Mouse (Mus musculus) gastrocnemius, postnatal 4 days (tissue): ENCODE results near the gene Far2. TPM values are rescaled to one million over a fixed set of nuclear protein-coding genes. Genes with fewer than 3 reads are reported as not detected.

ENCODE experiments used
- DNase-seq, 2 experiments: peaks; one replicate each; pipeline ENCODE4 v3.0.0; 2021 to 2022; ENCODE audit warnings: low spot score in 2 of 2, mixed read lengths in 2 of 2
- long read RNA-seq, 2 experiments: library from polyadenylated mRNA; stranded (forward); transcript quantifications; one replicate each; pipeline ENCODE4 v2.0.0; 2021
- total RNA-seq, 2 experiments: library from RNA; stranded (reverse); gene quantifications; 2 replicates each; pipeline ENCODE4 v1.2.3; 2021

Gene Far2
- total RNA-seq, result under 1 TPM; 0.25 to 0.44 TPM
- long read RNA-seq, experiment 1, partial matches to known transcripts, result 0 of 6 reads
- long read RNA-seq, experiment 1, other reads (novel, unspliced or antisense), result 6 of 6 reads
- long read RNA-seq, experiment 2, result 0 reads

DNA sequence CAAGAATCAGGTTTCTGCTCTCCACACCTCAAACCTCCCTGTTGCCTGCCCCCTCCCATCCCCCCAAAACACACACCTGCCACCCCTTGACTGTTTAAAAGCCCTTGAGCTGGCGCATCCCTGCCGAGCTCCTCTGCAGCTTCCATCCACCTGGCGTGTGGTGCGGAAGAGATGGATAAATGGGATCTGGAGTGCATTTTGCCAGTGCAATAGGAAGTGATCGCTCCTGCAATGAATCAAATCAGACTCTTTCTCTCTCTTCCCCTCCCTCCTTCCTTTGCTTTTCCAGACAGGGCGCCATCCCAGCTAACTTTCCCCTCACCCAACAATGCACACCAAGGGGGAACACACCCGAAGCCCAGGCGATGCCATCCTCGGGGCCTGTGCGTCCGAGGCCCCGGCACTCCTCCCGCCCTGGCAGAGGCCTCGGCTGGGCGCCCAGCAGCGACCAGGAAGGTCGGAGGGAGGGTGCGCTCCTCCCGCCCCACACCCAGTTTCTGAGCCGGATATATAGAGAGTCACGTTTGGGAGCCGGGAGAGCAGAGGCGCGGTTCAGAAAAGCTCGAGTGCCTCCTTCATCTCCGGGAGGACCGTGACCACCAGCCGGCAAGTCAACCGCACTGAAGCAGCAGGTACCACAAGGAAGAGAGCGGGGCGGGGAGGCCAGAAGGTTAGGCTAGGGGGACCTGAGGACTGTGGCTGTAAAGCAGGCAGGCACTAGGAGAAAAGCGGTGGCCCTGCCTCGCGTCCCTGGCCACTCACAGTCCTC lies at the start of gene Far2:
Gene Far2, plus strand, starts transcription at position 379 of the 769 bp plus-strand sequence.
- peak in 1 of 2 experiments; percentile 23 for DNase-seq

DNA sequence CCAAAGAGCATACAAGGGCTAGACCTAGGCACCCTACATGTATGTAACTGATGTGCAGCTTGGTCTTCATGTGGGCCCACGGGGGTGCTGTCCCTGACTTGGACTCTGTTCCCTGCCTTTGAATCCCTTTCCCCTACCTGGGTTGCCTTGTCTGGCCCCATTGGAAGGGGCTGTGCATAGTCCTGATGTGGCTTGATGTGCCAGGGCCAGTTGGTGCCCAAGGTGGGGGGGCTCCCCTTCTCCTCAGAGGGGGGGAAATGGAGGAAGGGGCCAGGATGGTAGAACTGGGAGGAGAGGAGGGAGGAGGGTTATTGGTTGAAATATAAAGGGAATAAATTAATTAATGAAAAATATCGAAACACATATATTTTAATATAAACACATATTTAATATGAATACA lies 46.6 kb upstream of the Far2 start:
- no peak for DNase-seq

DNA sequence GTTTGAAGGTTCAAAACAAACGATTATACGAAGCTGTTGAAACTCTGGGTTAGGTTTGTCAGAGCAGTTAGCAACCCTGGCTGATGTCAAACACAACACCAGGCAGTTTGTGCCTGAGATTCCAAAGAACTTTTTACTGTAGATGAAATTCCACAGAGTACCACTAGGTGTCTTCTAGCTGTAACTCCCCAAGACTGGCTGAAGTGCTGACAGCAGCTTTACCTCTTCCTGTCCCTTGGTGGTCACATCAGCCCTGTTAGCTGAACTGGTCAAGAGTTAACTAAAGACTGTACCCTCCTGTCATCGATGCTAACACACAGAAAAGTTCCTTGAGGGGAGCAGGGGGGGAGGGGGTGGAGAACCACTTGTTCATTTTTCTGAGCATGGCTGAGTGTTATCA lies 46.0 kb upstream of the Far2 start:
- DNase-seq, result no peak

DNA sequence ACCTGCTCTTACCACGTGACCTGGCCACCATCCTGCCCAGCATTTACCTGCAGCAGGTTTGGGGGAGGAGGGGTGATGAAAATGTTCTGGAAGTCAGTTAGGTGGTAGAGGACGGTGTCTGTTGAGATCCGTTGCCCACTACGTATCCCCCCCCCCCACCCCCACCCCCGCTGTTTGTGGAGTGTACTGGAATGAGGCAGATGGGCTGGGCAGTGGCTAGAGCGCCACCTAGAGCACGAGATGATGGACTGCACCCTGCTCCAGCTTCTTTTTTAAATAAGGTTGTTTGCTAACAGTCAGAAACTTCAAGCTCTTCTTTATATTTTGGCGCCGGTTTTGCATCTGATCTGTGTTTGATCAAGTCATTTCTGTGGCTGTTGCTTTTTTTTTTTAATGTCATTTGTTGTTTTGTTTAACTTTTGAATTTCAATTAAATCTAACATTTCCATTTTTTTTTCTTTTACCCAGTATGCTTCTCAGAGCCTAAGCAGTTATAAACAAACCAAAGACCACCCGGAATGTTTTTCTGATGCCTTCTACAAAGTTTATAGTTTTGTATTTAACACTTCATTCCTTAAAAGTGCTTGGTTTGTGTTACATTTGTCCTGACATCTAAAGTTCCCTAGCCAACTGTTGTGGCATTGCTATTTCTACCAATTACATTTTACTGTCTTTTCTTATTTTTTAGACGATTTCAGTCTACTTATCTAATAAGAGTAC lies 40.8 kb upstream of the Far2 start:
- no peak for DNase-seq

DNA sequence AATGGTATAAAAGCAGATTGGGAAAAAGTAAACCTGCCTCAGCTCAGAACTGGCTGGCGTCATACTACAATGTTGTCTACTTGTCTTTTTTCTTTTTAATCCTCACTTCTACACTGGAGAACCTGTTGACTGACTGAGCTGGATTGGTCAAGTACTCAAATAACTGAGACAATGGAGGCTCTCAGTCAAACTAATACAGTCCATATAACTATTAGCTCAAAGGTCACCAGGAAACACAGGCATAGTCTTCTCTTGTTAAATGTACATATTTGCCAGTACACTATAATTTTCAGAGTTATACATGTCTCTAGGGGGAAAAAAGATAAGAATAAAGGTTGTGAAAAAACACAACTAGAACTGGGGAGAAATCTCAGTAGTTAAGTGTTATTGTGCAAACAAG lies 6.3 kb upstream of the Far2 start:
- DNase-seq, result no peak

DNA sequence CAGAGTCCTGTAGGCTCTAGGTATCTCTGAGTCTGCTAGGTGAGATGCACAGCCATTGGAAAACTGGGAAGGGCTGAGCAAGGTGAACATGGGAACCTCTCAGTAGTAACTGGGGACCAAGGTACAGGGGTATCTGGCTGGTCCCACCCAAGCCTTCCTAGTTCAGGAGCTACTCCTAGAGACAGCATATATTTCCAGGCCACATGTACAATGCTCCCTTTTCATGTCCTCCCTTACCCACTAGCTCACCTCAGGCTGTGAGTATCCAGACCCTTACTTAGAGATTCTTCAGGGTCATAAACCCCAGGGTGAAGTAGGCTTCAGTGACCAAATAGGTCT lies 560 bp downstream of the Far2 start:
- no peak for DNase-seq

DNA sequence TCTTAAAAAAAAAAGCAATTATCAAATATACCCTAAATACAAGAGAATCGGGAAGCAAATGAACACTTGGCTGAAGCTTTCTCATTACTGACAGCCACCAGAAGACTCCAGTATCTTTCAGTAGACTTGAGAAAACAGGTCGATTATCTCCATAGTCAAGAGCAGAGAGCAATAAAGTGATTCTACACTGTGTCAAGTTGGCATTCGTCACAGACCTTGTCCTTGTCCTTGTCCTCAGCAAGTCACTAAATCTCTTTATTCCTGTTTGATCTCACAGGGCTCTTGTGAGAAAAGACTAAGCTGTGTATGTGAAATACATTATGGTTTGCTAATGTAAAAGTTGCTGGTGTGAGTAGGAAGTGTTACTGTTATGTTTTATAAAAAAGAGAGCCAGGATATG lies 16.1 kb downstream of the Far2 start:
- DNase-seq, result no peak

DNA sequence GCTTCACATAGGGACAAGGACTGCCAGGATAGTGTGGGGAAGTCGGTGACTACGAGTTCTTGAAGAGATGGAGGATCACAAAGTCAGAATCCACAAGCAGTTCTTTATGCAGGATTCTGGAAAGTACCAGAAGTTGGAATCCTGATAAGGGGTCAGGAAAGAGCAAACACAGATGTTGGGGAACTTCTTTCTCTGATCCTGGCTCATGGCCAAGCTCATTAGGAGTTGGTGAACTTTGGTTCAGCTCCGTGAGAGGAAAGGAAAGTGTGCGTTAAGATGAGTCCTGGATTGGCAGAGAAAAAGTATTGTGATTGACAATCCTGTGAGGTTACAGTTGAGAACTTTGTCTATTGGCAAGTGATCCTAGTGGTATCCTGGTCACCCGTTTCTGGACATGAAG lies 19.2 kb downstream of the Far2 start:
- DNase-seq, result no peak

DNA sequence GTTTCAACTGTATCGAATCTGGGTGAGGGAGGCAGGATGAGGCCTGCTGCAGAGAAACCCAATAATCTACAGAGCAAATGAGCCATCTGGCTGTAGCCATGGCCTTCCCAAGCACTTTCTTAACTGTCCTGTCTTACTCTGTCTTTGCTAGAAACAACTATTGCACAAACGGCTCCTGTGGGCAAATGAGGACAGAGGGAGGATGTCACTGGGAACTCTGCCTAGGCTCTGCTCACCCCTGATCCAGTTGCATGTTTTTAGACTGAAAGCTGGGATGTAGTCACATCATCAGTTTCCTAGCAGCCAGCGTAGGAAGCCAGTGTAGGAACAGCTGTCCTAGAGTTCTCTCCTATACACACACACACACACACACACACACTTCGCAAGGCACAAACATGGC lies 21.7 kb downstream of the Far2 start:
- no peak for DNase-seq

DNA sequence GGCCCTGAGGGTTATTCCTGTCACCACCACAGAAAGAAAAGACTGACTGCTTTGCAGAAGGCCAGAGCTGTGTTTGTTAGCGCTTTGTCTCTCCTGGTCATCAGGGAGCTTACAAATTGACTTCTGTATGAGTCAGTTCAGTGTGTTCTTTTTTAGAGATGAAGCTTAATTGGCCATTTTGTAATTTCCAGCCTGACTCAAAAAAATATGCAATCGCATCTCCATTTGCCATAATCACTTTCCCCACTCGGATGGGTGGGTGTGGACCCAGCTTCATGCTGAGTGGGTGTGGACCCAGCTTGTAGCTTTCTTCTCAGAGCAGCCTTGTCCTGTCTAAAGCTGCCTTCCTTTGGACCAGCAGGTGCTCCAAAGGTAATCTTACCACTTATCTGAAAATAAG lies 26.5 kb downstream of the Far2 start:
- DNase-seq, result no peak

DNA sequence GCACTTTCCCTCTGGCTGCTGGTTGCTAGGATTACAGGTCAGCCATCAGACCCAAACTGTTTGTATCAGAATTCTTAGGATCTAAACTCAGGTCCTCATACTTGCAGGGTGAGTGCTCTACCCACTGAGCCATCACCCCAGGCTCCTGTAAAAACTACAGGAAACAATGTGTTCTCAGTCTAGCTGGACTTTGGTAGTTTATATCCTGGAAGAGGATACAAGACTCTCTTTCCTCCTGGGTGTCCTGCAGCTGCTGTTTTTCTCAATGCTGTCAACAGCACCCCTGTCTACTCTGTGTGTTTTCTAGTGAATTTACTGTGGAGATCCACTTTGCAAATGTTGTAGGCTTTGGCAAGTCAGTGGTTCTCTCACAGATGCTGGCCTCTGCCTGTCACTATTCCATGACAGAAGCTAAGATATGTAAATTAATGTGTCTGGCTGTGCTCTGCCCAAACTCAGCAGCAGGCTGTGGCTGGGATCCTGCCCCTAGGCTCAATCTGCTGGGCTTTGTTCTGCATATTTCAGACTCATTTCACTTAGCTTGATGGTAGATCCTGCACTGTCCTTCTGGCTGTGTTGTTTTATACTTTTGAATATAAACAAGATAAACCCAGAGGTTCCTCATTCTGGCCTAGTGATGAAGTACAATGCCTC lies 27.3 kb downstream of the Far2 start:
- no peak for DNase-seq

DNA sequence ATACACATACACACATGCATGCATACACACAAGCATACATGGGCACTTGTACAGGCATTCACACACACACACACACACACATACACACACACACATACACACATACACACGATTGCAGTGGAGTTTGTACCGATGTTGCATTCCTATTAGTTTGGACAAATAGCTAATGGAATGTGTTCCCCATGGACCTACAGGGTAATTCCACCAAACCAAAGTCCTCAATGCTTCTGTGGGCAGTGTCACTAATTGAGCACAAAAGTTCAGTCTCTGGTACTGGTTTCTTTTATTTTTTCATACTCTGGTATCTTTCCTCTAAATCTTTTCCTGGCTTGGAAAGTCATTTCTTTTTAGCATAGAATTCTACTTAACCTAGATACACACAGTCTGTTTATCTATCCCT lies 36.8 kb downstream of the Far2 start:
- no peak for DNase-seq

DNA sequence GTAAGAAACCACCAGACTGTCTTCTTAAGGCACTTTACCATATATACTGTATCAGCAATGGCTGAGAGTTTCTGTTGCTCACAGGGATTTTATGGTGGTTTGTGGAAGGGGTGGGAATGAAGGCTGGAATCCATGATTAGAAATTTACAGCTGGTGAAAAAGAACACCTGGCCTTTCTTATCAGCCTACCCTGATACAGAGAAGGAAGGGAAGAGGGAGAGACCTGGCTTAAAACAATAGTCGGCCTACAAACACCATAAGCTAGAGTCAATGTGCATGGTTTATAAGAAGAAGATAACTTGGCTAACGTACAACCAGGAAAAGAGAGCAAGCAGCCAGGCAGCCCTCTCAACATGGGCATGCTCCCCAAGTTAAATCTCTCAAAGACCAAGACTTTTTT lies 37.3 kb downstream of the Far2 start:
- no peak for DNase-seq

DNA sequence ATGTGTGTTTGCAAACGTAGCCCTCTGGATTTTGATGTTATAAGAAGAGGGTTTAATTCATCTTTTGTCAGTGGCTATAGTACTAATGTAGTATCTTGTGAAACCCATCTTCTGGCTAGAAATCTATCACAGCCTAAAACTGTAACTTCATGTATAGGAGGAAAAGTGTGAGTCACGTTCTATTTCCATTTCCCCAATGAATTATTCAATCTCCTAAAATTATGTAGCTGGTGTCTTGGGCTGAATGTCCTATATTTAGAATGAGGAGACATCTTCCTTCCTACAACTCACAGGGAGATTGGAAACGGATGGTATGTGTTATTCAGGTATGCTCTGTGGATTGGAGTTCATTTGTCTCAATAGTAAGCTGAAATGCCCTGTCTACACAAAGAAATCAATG lies 50.0 kb downstream of the Far2 start:
- DNase-seq, result no peak

DNA sequence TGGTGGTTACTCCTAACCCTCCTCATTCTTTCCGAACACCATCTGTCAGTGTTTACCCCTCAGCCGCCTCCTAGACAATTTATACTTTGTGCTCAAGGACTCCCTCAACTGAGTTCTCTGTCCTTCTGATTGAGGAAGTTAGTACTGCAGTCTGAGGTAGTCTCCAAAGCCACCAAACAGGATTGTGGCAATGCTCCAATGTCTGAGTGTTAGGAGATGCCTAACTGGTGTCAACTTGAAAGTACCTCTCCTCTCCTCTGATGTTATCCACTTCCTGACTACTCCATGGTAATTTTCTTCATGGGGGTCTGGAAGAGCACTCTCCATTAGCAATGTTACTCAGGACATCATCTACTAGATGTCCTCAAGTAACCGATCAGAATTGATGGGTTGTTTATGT lies 54.9 kb downstream of the Far2 start:
- no peak for DNase-seq

DNA sequence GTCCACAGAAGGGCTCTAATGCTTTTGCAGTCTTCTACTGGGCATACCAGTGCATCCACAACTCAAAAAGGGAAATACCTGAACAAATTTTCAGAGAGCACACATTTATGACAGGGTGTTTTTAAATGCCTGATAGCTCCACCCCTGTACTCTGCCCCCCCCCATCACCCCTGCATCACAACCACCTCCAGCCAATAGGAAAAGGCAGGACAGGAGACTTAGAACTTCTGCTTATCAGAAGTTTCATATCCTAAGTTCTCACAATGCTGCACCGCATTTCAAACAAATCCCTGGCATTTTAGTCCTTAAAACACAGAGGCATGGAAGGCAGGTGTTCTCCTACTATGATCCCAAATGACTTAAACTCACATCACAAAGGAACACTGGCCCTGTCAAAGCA lies 55.4 kb downstream of the Far2 start:
- no peak for DNase-seq

DNA sequence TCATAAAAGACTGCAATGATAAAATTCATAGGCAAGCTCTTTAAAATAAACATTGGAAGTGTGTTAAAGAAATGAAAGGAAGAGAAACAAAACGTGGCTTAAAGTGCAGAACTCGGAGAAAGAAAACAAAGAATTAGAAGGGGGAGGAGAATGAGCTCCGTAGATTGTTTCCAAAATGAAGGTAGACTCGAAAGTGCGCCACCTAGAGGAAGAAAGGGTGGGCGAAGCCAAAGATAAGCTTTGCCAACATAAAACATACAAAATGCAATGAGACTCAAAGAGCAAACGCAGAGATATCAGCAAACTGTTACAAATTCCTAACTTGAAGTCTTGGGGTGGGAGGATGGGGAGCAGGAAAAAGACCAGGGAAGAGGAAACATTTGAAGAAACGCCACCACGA lies 57.2 kb downstream of the Far2 start:
- no peak for DNase-seq

DNA sequence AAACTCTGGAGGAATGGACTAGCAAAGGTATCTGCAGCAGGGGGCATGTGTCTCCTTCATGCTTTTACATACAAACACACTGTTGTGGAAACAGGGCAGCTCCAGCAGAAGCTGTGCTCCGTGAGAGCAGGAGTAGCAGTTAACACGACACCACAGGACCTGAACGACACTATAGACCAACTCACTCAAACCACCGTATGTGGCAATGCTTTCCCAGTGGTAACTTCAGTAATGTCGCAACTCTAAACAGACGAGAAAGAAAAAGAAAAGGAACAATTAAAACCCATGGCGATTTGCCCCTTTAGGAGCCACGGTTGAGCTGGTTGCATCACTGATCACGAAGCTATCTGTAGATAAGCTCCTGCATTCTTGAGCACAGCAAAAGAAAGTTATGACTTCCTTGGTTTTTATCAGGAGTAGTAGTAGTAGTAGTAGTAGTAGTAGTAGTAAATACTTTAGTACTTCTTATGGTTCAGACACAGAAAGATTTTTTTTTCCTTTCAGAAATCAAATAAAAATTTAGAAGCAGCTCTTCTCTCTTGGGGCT lies 58.7 kb downstream of the Far2 start:
- DNase-seq, result no peak

DNA sequence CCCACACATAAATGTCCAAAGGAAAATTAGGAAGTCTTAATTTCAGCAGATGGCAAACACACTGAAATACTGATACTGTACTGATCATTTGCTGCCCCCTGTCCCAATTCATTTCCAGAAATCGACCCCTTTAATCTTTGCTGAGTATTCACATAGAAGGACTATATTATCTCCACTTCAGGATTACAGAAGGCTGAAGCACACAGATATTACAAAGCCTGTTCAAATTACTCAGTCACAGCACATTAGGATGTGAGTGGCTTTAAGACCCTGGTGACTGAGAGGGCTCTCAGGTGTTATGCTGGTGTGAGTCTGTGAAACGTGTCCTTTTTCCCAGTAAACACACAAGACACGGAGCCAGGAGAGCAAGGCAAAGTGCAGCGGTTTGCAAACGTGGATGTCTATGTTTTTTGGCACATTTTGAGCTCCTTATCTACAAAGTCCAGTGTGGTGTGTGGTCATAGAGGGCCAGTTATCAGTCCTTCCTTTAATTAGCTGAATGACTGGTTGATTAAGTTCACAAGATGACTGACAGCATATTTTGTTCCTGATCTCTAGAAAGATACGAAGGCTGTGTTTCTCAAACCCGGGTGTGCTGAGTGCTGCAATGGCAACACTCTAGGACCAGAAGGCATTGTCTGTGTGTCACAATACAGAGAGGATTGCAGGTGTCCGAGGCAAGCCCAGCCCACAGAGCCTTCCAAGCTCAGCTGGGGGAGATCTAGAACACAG lies 61.8 kb downstream of the Far2 start:
- no peak for DNase-seq

DNA sequence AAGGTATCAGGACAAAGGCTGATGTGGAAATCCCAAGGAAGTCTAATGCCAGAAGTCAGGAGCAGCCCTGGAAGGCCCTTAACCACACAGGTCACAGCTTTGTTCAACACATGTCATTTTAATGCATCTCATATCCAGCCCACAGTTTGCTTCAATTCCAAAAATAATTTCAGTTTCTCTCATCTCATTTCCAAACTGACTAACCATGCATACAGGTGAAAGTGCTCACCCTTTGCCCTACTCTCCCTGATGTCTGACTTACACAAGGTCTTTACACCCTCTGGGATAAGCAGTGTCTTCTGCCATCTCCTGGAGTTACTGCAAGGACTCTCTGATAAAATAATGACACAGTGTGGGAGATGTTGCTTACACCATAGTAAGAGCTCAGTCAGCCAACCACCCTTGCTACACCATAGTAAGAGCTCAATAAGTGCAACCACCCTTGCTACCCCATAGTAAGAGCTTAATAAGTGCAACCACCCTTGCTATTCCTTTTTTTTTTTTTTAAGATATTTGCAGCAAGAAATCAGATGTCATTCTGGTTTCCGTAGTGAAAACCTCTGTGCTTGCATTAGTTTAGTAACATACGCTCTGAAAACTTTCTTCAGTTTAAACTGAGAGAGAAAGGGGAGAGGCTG lies 64.1 kb downstream of the Far2 start:
- DNase-seq, result no peak

DNA sequence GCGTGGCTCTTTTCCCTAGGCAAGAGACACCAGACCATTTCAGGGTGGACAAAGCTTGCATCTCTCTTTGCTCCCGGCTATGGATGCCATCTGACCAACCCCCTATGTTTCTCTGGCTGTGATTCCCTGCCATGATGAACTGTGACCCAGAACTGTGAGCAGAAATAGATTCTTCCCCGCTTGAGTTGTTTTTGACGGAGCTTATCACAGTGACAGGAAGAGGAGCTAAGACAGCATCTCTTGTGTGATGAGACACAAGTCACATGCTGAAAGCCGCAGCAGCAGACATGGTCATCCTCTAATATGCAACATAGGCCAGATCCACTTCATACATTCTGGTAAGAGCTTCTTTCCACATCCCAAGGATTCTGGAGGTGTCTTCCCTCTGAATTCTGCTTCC lies 69.3 kb downstream of the Far2 start:
- no peak for DNase-seq
